10 mouse cellular contexts compared by ENCODE assay signal in the genomic region with DNA sequence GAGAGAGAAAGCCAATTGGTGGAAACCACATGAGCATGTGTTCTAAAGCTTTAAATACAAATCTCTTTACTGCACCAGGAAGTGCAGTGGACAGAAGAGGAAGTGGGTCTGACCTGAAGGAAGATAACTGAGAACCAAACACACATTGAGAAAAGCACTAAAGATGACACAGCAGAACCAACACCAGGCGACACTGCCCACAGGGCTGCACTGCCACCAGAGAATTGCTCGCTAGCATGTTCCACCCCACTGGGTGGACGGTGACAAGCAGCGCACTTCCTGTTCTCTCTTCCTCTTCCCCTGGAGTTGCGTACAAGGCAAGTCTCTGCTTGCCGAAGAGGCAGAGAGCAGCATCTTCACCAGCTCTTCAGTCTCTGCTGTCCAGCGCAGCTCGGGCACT.
DNase-seq lines count a peak whose midpoint lies in the region; ATAC-seq and TF ChIP-seq lines count a peak whose summit lies in the region.
"Had no signal": no experiment of that assay in that cellular context is flagged by ENCODE, and none has a peak within 500 bp of the region (broad histone marks: within the 10 kb centered on the region; RNA-seq: fewer than 3 reads in every experiment).

No protein-coding gene starts in this region.

- H3K27me3 ChIP-seq in spleen, adult 2 months (ENCODE audit: control insufficient read depth, insufficient read depth, low read length) = no peaks in the 10 kb centered on the region

- peak overlapping the region; percentile 30; the same call in 1 of the 2 replicates for H3K27ac ChIP-seq in spleen, adult 2 months (ENCODE audit: insufficient read depth, low read length)

- H3K4me3 ChIP-seq in spleen, adult 2 months (ENCODE audit: extremely low read depth, insufficient read depth, insufficient read length) = no peak overlapping the region
- H3K4me3 ChIP-seq: myocyte had no signal

- no peaks in the 10 kb centered on the region for H3K36me3 ChIP-seq in spleen, adult 2 months (ENCODE audit: control insufficient read depth, insufficient read depth, low read length)

- 21% methylated on average over 8 of the region's 8 CpGs for WGBS in spleen, adult 2 months

- peaks cover 17% of the 10 kb centered on the region; the same call in 1 of the 2 replicates for H3K4me1 ChIP-seq in spleen, adult 2 months (ENCODE audit: control insufficient read depth, insufficient read depth, insufficient read length)

- no peak for TF ChIP-seq POLR2A in spleen, adult 2 months (IDR thresholded peaks at IDR 0.05; ENCODE audit: low read depth, low read length)

- peak; percentile 32 to 70 for DNase-seq in heart, adult 18-20 months
- no peak for DNase-seq in heart, postnatal 4 days
- peak; percentile 64 for DNase-seq in MEL-GATA-1-ER (ENCODE audit: extremely low read depth, low read depth)
- DNase-seq in lung, adult 18-20 months = peak; percentile 42 to 64
- peak; percentile 78 to 84 for DNase-seq in spleen, adult 2 months (ENCODE audit: low read depth in 1 of 2, low spot score in 2 of 2)
- DNase-seq in adrenal gland, postnatal 4 days (ENCODE audit: low spot score in 2 of 2) = no peak
- no peak for DNase-seq in yolk sac, embryonic 10.5 days (ENCODE audit: low spot score)
- DNase-seq: kidney, adult 9 months had no signal

- no peak for ATAC-seq in erythroid progenitor cell, adult 5-6 weeks (replicated peaks; ENCODE audit: low FRiP score, poor library complexity, severe bottlenecking)

- no peak for TF ChIP-seq CTCF in spleen, adult 2 months (IDR thresholded peaks at IDR 0.05; ENCODE audit: extremely low read depth, insufficient read depth, insufficient read length, insufficient replicate concordance)

Comparison
In these comparisons a context has a peak if more than half of its experiments do, and no peak if none do; other contexts are left out.
1. DNase-seq: peak in heart, adult 18-20 months (2 of 2), MEL-GATA-1-ER (single experiment), lung, adult 18-20 months (2 of 2) and spleen, adult 2 months (2 of 2); none in heart, postnatal 4 days (single experiment), adrenal gland, postnatal 4 days (0 of 2) and yolk sac, embryonic 10.5 days (single experiment).